17 mouse cellular contexts compared by ENCODE assay signal in the genomic region with DNA sequence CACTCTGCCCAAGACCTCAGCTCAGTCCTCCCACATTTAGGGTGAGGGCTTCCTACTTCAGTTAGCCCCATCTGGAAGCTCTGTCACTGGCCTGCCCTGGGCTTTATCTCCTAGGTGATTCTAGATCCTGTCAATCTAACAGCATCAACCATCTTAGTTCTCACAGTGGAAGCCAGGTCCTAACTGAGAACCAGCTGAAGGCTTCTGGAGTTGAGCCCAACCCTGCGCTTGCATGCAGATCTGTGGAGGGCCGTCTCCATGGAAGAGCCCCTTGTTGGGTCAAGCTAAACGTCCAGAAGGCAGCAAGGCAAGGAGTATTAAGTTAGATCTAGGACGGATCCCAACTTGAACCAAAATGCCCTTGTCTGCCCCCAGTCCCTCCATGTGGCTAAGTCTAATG. TPM values are rescaled to one million over a fixed set of nuclear protein-coding genes. Genes with fewer than 3 reads are reported as not detected.
DNase-seq lines count a peak whose midpoint lies in the region.
"Had no signal": no experiment of that assay in that cellular context is flagged by ENCODE, and none has a peak within 500 bp of the region (broad histone marks: within the 10 kb centered on the region; RNA-seq: fewer than 3 reads in every experiment).

No protein-coding gene starts in this region.

- peak; percentile 2 for DNase-seq in embryo, embryonic 10 days (ENCODE audit: low spot score)
- DNase-seq in embryo, embryonic 9.5 days (ENCODE audit: extremely low spot score): no peak
- DNase-seq in heart, embryonic 10.5 days (ENCODE audit: low spot score): peak; percentile 43
- DNase-seq in heart, adult 11 months: no peak
- peak; percentile 10 for DNase-seq in urinary bladder, adult 2 months (ENCODE audit: low spot score)
- no peak for DNase-seq in urinary bladder, postnatal 36 days (ENCODE audit: low spot score in 2 of 2)
- DNase-seq: adrenal gland, adult 2 months; adrenal gland, postnatal 10 days; adrenal gland, postnatal 25 days; cerebellum, adult 11 months; cerebellum, adult 2 months; cerebellum, adult 9-10 months; cerebellum, postnatal 36 days had no signal

- peaks cover 6% of the 10 kb centered on the region; the same call in 1 of the 2 replicates for H3K27me3 ChIP-seq in heart, embryonic 10.5 days (ENCODE audit: insufficient read depth, poor library complexity, severe bottlenecking)
- H3K27me3 ChIP-seq: embryonic facial prominence, embryonic 15.5 days had no signal

- no peaks in the 10 kb centered on the region for H3K36me3 ChIP-seq in heart, embryonic 10.5 days
- H3K36me3 ChIP-seq: embryonic facial prominence, embryonic 13.5 days; embryonic facial prominence, embryonic 15.5 days; forebrain, embryonic 10.5 days had no signal

- H3K27ac ChIP-seq in heart, embryonic 10.5 days: no peak overlapping the region
- H3K27ac ChIP-seq: embryonic facial prominence, embryonic 13.5 days; embryonic facial prominence, embryonic 15.5 days; forebrain, embryonic 10.5 days had no signal

- no peaks in the 10 kb centered on the region for H3K9me3 ChIP-seq in heart, embryonic 10.5 days
- H3K9me3 ChIP-seq: embryonic facial prominence, embryonic 13.5 days; embryonic facial prominence, embryonic 15.5 days; forebrain, embryonic 10.5 days had no signal

- H3K4me1 ChIP-seq in heart, embryonic 10.5 days: peaks cover 26% of the 10 kb centered on the region
- H3K4me1 ChIP-seq: embryonic facial prominence, embryonic 13.5 days; embryonic facial prominence, embryonic 15.5 days had no signal

- H3K4me3 ChIP-seq in heart, embryonic 10.5 days: no peak overlapping the region
- H3K4me3 ChIP-seq: embryonic facial prominence, embryonic 13.5 days; embryonic facial prominence, embryonic 15.5 days; erythroblast, embryonic 14.5 days; forebrain, embryonic 10.5 days had no signal

- 73% methylated on average over 4 of the region's 4 CpGs for WGBS in heart, embryonic 10.5 days

RNA-seq across cellular contexts. Expression of a gene that starts 57.2 kb away (rescaled TPM):
- polyA plus RNA-seq in heart, embryonic 10.5 days (2016; fragmentation: Nextera tagmentation; extraction: Ambion mirVana): 0.47 and 0.58 TPM in 2 replicates
- 10.4 and 17.5 TPM in 2 replicates for polyA plus RNA-seq in urinary bladder, adult 2 months (2012; rRNA removed)
- polyA plus RNA-seq: erythroblast, embryonic 14.5 days had no signal

Comparison
In these comparisons a context has a peak if more than half of its experiments do, and no peak if none do; other contexts are left out.
1. DNase-seq: peak in embryo, embryonic 10 days (single experiment), heart, embryonic 10.5 days (single experiment) and urinary bladder, adult 2 months (single experiment); none in embryo, embryonic 9.5 days (single experiment), heart, adult 11 months (single experiment) and urinary bladder, postnatal 36 days (0 of 2).